Mouse (Mus musculus) R1 (cell line): ENCODE data around the gene Ankrd55.
A peak's percentile ranks its signal among the peaks of the same experiment; 100 is the strongest.
"Not testable (repeated sequence)": the region's sequence is repeated elsewhere in the genome, so short reads cannot be mapped to it uniquely, and the experiment has no call there.

ENCODE experiments used
- DNase-seq: peaks from one replicate; pipeline ENCODE4 v3.0.0-alpha.2; 2018; ENCODE audit warnings: low read depth, low spot score

Ankrd55 gene

DNA sequence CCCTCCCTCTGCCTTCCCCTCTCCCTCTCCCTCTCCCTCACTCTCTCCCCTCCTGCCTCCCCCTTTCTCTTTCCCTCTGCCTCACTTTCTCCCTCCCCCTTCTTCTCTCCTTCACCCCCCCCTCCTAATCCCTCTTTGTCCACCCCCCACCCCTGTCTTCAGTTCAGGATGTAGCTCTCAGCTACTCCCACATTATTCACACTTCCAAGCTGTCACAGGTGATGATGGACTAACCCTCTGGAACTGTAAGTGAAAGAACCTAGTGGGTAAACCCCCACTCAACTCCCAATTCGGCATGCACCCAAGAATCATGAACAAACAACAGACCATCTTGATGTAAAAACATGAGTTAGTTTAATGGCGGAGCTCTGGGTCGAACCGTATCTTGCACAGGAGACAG, 122.2 kb downstream of the Ankrd55 start:
- peak; percentile 60 for DNase-seq

DNA sequence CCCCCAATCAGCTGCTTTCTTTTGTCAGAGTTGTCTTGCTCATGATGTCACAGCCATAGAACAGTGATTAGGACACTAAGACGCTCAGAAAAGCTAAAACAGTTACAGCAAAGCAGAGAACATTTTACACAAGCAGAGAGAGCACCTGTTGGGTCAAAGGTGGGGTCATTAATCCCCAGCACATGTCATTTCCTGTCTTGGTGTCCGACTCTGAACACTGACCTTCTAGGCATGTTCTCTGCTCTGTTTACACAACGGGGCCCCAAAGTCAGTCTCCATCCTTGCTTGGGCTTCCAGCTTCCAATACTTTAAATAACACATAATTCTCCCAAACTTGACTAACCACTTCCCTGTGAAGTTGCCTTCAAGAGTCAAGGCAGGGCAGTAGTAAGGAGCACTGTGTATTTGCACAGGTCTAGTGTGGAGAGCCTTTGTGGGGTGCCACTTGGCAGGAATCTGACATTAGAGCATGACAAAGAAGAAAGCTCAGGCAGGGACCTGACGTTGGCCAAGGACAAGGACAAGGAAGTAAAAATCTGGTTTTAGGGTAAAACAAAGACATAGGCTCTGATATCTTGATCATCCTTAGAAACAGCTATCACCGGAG, 123.1 kb downstream of the Ankrd55 start:
- DNase-seq, result peak; percentile 33

DNA sequence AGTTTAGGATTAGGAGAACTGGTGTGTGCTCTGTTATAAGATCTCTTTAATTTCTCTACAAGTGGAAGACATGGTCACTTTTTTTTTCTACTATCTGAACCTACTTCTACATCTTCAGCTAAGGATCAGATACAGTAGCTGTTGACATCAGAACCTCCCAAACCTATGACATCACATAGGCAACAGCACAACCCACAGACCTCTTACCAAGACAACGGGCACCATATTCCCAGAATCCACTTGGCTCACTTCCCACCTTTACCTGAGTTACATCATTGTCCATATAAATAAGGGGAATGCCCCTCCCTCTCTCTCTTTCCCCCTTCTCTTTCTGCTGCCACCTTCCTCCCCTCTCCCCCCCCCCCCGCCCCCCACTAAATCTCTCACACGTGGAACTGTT, 124.0 kb downstream of the Ankrd55 start:
- peak; percentile 69 for DNase-seq

DNA sequence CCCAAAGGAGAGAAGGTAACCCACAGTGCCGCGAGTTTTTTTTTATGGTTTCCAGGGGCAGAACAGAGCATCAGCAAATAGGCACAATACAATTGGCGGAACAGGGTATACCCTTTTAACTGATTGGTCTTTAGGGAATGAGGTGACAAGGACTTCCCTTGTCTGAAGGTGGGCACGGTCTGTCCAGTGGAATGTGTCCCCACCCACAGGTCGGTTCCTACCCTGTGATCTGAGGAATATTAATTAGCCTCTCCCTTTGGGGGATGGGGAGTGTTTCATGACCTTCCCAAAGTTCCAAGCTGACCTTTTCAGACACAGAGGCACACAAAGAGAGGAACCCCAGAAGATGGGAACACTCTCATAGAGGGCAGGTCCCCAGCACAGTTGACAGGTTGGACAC, 124.6 kb downstream of the Ankrd55 start:
- DNase-seq, result peak; percentile 99

DNA sequence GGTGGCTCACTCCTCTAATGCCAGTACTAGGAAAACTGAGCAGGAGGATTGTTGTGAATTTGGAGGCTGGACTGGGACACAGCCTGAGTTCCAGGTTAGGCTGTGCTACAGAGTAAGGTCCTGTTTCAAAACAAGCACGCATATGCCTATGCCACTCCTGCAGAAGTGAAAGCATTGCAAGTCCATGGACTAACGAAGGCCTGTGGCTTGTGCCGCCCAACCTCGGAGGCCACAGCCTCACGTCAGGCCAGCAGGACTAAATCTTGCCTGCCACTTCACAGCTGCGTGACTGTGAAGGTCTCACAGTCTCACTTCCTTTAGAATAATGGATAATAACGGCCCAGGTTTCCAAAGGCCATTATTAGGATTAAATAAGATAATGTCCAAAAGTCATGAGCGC, 125.4 kb downstream of the Ankrd55 start:
- DNase-seq, result no peak

DNA sequence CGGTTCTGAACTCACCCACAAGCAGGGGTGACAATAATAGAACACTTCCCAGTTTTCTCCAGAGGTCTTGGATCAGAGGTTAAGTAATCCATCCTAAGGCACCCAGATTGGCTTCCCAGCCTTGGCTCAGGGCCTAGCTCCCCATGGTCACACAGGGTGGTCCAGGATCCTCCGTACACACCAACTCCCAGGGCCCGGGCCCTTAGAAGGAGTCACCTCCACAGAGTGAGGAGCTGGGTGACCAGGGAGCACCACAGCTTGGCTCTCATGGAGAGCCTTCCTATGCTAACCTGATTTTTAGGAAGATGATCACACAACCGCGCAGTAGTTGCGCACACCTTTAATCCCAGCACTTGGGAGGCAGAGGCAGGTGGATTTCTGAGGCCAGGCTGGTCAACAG, 127.6 kb downstream of the Ankrd55 start:
- DNase-seq, result peak; percentile 62

DNA sequence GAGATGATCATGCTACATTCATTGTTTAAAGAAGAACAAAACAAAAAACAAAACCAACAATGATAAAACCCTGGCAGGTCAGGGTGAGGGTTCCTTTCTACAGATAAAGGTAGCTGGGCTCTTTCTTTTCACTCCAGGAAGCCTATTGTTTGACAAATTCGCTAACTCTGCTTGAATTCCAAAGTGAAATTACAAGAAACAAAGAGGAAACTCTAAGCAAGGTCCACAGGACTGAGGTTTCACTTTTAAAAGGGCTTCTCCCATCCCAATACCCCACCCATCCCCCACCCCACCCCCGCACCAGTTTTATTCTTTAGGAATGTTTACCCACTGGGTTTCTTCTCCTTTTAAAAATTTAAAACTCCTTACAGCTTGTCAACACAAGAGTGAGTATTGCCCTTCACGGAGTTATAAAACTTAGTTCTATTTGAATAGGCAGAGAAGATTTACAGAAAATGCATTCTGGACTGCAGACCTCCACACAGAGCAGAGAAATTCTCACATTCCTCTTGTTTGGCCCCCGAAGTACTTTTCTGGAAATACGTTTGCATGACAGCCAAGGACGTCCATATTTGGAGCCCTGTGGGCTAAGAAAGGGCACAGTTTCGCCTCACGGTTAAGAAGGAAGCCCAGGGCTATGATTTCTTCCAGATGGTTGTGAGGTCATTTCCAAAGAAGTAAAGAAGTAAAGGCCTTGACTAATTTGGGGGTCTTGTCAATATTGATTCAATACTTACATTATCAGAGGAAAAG, 128.3 kb downstream of the Ankrd55 start:
- peak; percentile 97 for DNase-seq

DNA sequence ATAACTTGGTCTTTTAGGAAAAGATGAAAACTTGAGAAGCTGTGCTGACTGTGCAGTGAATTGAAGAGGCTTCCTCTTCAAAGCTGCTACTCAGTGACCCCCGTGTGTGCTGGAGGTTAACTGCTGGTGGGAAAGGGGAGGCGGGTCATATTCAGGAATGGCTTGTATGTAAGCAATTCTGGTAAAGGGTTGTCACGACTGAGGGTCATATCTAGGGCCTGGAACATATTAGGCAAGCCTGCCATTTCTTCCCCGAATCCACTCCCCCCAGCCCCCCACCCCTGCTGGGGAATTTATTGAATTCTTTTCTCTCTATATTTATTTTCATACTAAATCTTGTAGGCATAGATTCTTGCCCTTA, 128.9 kb downstream of the Ankrd55 start:
- peak; percentile 77 for DNase-seq

DNA sequence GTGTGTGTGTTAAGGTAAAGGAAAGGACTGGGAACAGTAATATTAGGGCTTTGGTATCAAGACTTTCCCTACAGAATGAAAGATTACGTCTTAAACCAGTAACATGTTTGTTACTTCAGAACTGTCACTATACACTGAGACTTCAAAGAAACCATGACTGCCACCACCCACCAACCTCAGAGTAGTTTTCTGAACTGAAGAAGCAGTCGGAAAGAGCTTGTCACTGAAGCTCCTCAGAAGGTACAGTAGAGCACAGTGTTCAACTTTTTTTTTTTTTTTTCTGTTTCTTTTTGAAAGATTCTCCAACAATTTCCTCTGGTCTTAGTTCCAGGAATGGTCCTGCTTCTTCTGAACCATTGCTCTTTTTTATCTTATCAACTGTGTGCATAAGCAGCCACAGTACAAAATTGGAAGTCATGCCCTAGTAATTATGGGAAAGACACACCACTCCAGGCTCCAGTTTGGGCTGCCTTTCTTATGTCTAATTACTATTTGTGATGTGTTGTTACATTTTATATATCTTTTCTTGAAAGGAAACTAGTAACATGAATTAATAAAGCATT, 129.7 kb downstream of the Ankrd55 start:
- DNase-seq, result no peak

DNA sequence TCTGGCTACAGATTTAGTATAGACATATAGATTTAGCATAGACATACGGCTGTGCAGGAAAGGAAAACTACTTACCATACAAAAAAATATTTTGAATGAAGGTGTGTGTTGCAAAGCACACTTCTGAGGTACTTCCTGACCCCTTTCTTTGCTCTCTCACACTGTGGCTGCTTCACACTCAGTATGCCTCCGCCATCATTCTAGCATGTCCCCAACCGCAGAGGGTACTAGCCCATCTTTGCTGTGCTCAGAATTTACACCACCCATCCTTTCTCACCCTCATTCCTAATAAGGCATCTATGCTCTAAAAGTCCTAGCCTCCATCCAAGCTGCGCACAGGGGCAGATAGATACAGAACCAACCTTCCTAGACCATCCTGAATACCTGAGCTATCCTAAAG, 130.3 kb downstream of the Ankrd55 start:
- no peak for DNase-seq

DNA sequence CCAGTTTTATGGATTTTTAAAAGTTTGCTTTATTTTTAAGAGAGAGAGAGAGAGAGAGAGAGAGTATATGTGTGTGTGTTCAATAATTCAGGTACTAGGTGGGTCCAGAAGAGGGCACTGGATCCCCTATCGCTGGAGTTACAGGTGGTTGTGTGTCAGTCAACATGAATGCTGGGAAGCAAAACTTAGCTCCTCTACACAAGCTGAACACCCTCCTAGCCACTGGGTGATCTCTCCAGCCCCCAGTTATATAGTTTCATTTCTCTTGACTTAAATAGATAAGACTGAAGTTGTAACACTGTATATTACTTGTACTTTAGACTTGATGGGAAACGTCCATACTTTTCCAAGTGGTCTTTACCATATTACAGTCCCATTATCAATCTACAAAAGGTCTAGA, 136.0 kb downstream of the Ankrd55 start:
- no peak for DNase-seq

DNA sequence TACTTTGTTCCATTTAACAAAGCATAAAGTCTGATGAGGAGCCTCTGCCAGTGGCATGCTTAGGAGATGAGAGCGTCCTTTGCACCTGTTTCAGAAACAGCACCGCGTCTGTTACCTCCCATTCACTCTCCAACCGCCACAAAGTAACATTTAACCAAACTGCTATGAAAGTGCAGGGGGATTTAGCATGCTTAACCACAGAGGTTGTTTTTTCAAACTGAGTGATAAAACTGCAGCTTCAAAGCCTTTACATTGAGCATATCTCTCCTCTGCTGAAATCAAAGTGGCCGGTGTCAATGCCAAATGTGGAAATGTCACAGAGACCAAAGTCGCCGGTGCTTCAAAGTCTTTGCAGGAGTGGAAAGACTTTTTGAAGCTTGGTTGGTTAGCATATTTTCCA, 136.4 kb downstream of the Ankrd55 start:
- DNase-seq, result no peak

DNA sequence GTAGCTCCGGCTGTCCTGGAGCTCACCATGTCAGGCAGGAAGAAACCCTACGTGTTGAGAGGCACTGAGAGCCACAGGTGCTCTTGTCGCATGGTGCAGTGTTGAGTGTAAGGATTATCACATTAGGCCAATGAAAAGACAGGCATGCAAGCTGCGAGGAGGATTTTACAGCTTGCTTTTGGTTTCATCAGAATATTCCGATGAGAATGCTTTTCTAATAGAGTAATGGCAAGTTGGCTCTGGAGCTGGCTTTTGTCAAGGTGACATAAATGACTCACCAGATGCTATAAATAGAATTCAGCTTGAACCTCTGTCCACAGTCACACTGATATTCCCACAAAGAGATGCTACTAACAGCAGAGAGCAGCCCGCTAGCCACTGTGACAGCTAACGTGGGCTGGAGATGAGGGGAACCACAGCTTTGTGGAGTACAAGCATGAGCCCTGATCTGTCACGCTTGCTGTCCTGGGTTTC, 137.0 kb downstream of the Ankrd55 start:
- DNase-seq, result no peak

DNA sequence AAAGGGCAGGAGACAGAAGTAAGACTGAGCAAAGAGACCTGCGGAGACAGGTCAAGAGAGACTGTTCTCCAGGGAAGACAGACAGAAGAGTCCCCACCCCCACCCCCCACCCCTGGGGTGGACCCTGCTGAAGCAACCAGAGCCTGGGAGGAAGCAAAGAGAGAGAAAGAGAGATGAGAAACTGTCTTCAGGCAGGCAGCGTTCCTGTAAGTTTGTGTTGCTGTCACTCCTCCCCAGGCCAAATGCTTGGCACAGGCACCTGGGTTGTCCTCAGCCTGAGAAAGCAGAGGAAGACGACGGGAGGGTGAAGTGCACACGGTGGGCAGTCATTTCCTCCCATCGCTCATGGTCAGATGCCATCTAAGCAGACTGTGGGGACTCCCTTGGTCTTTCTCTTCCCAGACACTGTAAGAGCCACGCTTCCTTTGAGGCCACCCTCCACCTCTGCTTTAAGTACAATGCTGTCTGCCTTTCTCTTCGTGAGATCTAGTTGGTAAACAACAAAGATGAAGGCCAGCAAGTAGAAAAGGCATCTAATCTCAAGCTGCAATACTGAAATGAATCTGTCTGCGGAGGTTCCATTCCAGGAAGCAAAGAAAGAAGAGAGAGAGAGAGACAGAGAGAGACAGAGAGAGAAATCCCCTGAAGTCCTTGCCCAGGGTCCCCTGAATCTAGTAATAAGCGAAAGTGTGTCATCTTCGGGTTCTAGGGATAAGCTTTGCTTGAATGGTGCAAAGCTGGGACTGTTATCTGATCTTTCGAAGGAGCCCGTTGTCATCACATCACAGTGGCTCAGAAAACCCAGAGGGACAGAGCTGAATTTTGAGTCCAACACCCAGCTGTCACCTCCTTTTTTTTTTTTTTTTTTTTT, 138.2 kb downstream of the Ankrd55 start:
- no peak for DNase-seq

DNA sequence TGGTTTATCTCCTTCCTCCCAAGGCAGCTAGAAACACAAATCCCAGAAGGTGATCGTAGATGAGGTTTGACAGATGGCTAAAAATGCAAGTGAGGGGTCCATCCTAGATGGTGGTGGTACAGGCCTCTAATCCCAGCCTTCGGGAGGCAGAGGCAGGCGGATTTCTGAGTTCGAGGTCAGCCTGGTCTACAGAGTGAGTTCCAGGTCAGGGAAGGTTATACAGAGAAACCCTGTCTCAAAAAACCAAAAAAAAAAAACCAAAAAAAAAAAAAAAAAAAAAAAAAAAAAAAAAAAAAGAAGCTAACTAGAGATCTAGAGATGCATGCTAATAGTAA, 138.9 kb downstream of the Ankrd55 start:
- not testable (repeated sequence) for DNase-seq

DNA sequence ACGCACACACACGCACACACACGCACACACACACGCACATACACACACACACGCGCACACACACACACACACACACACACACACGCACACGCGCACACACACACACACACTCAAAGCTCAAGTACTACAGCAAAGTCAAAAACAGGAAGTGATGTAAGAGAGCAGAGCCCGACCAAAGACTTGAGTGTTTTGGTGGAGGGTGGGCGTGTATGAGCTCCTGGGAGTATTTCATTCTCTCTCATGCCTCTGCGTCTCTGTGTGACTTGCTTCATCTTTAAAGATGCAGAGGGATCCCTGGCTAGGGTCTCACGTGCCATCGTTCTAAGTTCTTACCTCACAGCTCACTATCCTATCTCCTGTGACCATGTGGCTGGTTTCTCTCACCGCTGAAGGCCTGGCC, 139.3 kb downstream of the Ankrd55 start:
- DNase-seq, result peak; percentile 63

DNA sequence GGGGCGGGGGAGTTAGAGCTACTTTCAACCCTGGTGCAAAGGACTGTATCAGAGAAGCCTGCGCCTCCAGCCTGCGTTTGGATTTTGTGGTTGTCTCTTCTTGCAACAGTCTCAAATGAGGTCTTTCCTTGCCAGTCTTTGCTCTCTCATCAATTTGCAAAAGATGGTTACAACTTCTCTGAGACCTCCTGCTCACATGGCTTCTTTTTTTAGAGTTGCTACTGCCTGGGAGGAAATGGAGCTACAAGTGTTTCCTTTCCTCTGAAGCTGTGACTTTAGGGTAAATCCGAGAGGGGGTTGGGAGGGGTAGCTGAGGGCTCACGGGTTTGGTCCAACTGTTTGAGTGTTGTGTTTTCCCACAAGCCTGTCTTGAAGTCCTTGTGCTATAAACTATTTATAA, 145.0 kb downstream of the Ankrd55 start:
- DNase-seq, result no peak
